Mouse (Mus musculus) lung, adult 2 months (tissue): ENCODE data around the gene Tcea3.

Experiments used
- CTCF ChIP-seq: fragments of 200-500 bp; IDR thresholded peaks from 2 replicates; pipeline ENCODE4 v1.5.1; 2011; ENCODE audit warnings: mild to moderate bottlenecking, low read length, control low read depth; ENCODE audit not compliant: insufficient read depth
- POLR2A ChIP-seq: fragments of 200-500 bp; IDR thresholded peaks from 2 replicates; pipeline ENCODE4 v1.6.1; 2011; ENCODE audit warnings: low read depth, mild to moderate bottlenecking, control low read depth, low read length, borderline replicate concordance; ENCODE audit errors: extremely low read depth

DNA sequence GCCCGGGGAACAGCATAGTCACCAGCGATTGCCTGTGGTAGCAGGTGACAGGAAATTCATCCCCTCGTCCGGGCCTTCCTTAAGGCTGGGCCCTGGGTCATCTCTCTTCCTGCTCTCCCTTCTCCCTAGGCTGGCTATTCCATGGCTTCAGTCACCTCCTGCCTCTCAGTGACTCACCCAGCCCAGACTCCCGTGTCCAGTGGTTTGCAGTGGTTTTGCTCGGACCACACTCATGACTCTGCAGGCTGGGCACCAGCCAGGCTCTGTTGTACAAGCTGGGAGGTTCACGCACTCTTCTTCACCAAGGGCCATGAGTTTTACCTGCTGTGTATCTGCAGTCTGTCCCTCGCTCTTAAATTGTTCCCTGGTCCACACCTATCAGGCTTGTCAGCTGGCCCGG is 36.6 kb upstream of the Tcea3 start:
- no peak for TF ChIP-seq POLR2A
- TF ChIP-seq CTCF: no peak
